Comparison of ENCODE assay signal across 8 mouse cellular contexts in the genomic region with DNA sequence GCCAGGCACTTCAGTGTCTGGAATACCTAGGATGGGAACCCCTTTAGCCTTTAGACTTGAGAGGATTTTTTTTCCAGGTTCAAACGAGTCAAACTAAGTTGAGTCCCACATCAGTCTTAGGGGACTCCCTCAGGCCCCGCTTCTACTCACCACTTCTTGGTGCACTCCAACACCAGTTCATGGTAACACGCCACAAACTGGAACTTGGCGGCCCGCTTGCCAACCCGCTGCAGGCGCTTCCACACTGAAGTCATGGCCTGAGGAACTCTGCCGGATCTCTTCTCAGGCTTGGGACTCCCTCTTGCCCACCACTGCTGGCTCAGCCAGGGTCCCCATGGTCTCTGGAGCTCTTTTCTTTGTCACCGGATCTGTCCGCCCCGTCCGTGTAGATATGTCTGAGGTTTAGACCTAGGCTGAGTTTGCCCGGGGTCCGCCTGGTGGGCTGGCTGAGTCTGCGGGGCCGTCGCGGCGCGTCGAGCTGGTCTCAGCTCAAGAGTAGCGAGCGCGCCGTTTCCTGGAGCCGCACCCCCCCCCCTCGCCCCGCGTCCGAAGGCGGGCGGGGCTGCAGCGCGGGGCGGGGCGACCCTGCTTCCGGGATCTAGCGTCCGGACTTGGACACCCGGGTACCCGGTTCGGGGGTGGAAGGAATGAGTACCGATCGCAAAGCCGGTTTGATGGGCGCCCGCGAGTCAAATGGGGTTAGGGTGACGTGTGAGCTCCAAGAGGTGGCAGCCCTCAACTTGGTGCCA. TPM values are rescaled to one million over a fixed set of nuclear protein-coding genes. Genes with fewer than 3 reads are reported as not detected.
A peak's percentile ranks its signal among the peaks of the same experiment; 100 is the strongest.
DNase-seq lines count a peak whose midpoint lies in the region; ATAC-seq and TF ChIP-seq lines count a peak whose summit lies in the region.

A gene (minus strand): TSS at position 551 of the 749 bp plus-strand sequence.

- peak within 1 kb of the TSS; percentile 36; the same call in 1 of the 2 replicates for H3K27ac ChIP-seq in hindbrain, postnatal 0 days
- no peak within 1 kb of the TSS for H3K27ac ChIP-seq in limb, embryonic 11.5 days (replicated peaks; ENCODE audit: low read depth, low read length)
- H3K27ac ChIP-seq in midbrain, embryonic 12.5 days (replicated peaks): no peak within 1 kb of the TSS

- ATAC-seq in hindbrain, postnatal 0 days: no peak
- no peak for ATAC-seq in limb, embryonic 11.5 days (ENCODE audit: insufficient number of reproducible peaks, low FRiP score, low TSS enrichment, low read depth)
- ATAC-seq in midbrain, embryonic 12.5 days (ENCODE audit: low FRiP score, low read depth): no peak

- H3K4me1 ChIP-seq in hindbrain, postnatal 0 days (ENCODE audit: insufficient read depth, low read length): peaks cover 32% of the 10 kb centered on the region
- H3K4me1 ChIP-seq in limb, embryonic 11.5 days (ENCODE audit: control insufficient read depth, insufficient read depth, low read length): peaks cover 33% of the 10 kb centered on the region
- peaks cover 58% of the 10 kb centered on the region for H3K4me1 ChIP-seq in midbrain, embryonic 12.5 days

- peaks cover 8% of the 10 kb centered on the region for H3K36me3 ChIP-seq in hindbrain, postnatal 0 days (ENCODE audit: insufficient read depth, low read length)
- peaks cover 10% of the 10 kb centered on the region for H3K36me3 ChIP-seq in limb, embryonic 11.5 days (ENCODE audit: control insufficient read depth, insufficient read depth, low read length)
- peaks cover 44% of the 10 kb centered on the region for H3K36me3 ChIP-seq in midbrain, embryonic 12.5 days

- peak within 1 kb of the TSS; percentile 42 for H3K9ac ChIP-seq in hindbrain, postnatal 0 days (replicated peaks; ENCODE audit: low read length)
- peak within 1 kb of the TSS; percentile 32 for H3K9ac ChIP-seq in limb, embryonic 11.5 days (ENCODE audit: low read length)
- H3K9ac ChIP-seq in midbrain, embryonic 12.5 days (replicated peaks): peak within 1 kb of the TSS; percentile 56

- 14% methylated on average over 49 of the region's 49 CpGs for WGBS in hindbrain, postnatal 0 days
- WGBS in limb, embryonic 11.5 days: 12% methylated on average over 49 of the region's 49 CpGs
- WGBS in midbrain, embryonic 12.5 days: 13% methylated on average over 49 of the region's 49 CpGs

- H3K4me2 ChIP-seq in hindbrain, postnatal 0 days (ENCODE audit: low read depth, low read length): peak within 1 kb of the TSS; percentile 96
- peak within 1 kb of the TSS; percentile 94 for H3K4me2 ChIP-seq in limb, embryonic 11.5 days (ENCODE audit: low read depth, severe bottlenecking)
- peak within 1 kb of the TSS; percentile 99 for H3K4me2 ChIP-seq in midbrain, embryonic 12.5 days (replicated peaks)

- intact Hi-C loops in gastrocnemius, postnatal 14 days (cut with DNase I; ENCODE audit: low total_unique reads): no loop called here

- peak; percentile 46 for DNase-seq in embryo, embryonic 10 days (ENCODE audit: low spot score)
- DNase-seq in embryo, embryonic 10.5 days (ENCODE audit: low spot score): no peak
- DNase-seq in adrenal gland, postnatal 4 days (ENCODE audit: low spot score in 2 of 2): peak; percentile 60 to 64
- peak; percentile 87 for DNase-seq in gastrocnemius, postnatal 14 days
- peak; percentile 52 for DNase-seq in hindbrain, postnatal 0 days (ENCODE audit: low spot score)
- DNase-seq in limb, embryonic 11.5 days (ENCODE audit: low spot score): peak; percentile 58
- peak; percentile 55 to 67 for DNase-seq in thymus, adult 18-20 months

- peak within 1 kb of the TSS; percentile 97 for H3K4me3 ChIP-seq in hindbrain, postnatal 0 days (ENCODE audit: low read length)
- peak within 1 kb of the TSS; percentile 98 for H3K4me3 ChIP-seq in limb, embryonic 11.5 days (ENCODE audit: low read depth, low read length)
- H3K4me3 ChIP-seq in midbrain, embryonic 12.5 days: peak within 1 kb of the TSS; percentile 99

- H3K27me3 ChIP-seq in hindbrain, postnatal 0 days (ENCODE audit: insufficient read depth, low read length): no peaks in the 10 kb centered on the region
- H3K27me3 ChIP-seq in limb, embryonic 11.5 days (ENCODE audit: control insufficient read depth, insufficient read depth, low read length): no peaks in the 10 kb centered on the region
- H3K27me3 ChIP-seq in midbrain, embryonic 12.5 days: 0 out of 2 replicates have a peak, but pooled peaks cover 7% of the 10 kb centered on the region

- H3K9me3 ChIP-seq in hindbrain, postnatal 0 days (ENCODE audit: low read length): no peaks in the 10 kb centered on the region
- no peaks in the 10 kb centered on the region for H3K9me3 ChIP-seq in limb, embryonic 11.5 days (ENCODE audit: control insufficient read depth, low read length)
- no peaks in the 10 kb centered on the region for H3K9me3 ChIP-seq in midbrain, embryonic 12.5 days

- TF ChIP-seq CTCF in hindbrain, postnatal 0 days (IDR thresholded peaks at IDR 0.05; ENCODE audit: low read depth): no peak

RNA-seq across cellular contexts. Expression of the gene that starts here (rescaled TPM):
- 10 to 100 TPM; 34.9 to 35.6 TPM for total RNA-seq in adrenal gland, postnatal 4 days (2021)
- total RNA-seq in gastrocnemius, postnatal 14 days (2021): 100 to 1,000 TPM; 246 to 269 TPM
- total RNA-seq in hindbrain, postnatal 0 days (2014; rRNA removed): 16.6 and 19.7 TPM in 2 replicates
- polyA plus RNA-seq in hindbrain, postnatal 0 days (2015; fragmentation: Nextera tagmentation; extraction: Ambion mirVana): 40.0 and 43.0 TPM in 2 replicates
- 5.8 and 6.1 TPM in 2 replicates for polyA plus RNA-seq in limb, embryonic 11.5 days (2014; fragmentation: Nextera tagmentation; extraction: Ambion mirVana)
- 8.2 and 9.1 TPM in 2 replicates for polyA plus RNA-seq in midbrain, embryonic 12.5 days (2016; fragmentation: Nextera tagmentation; extraction: Ambion mirVana)

Comparison
In these comparisons a context has a peak if more than half of its experiments do, and no peak if none do; other contexts are left out.
1. RNA of the gene that starts here (total RNA-seq): 246 to 269 TPM in gastrocnemius, postnatal 14 days; 34.9 to 35.6 TPM in adrenal gland, postnatal 4 days and 16.6 to 19.7 TPM in hindbrain, postnatal 0 days; every median in the first group is over 4 times any median in the second.
2. Peak in every context shown above with its lines, with median percentiles within 50 percentile points of each other: H3K4me2 ChIP-seq, H3K4me3 ChIP-seq and H3K9ac ChIP-seq.